Mouse (Mus musculus): Measurements from ENCODE around the gene Grin3b.
A peak's percentile ranks its signal among the peaks of the same experiment; 100 is the strongest.

- TF ChIP-seq CTCF (IDR thresholded peaks at IDR 0.05) (no peak), EP300 (IDR thresholded peaks at IDR 0.05) (peak; percentile 58; the same call in 1 of the 2 replicates)
Measured at GRCm38 (mm10) chr10:79986232-79986878, 15.8 kb downstream of the Grin3b start.

Data from lung, postnatal 0 days (tissue).